Comparison of ENCODE assay signal across 9 mouse cellular contexts in genomic region chr2:103424349-103425026, GRCm38 (mm10). TPM values are rescaled to one million over a fixed set of nuclear protein-coding genes. Genes with fewer than 3 reads are reported as not detected.
A peak's percentile ranks its signal among the peaks of the same experiment; 100 is the strongest.
DNase-seq lines count a peak whose midpoint lies in the region; ATAC-seq and TF ChIP-seq lines count a peak whose summit lies in the region.
"Had no signal": no experiment of that assay in that cellular context is flagged by ENCODE, and none has a peak within 500 bp of the region (broad histone marks: within the 10 kb centered on the region; RNA-seq: fewer than 3 reads in every experiment).

No protein-coding gene starts in this region.

- no peaks in the 10 kb centered on the region for H3K36me3 ChIP-seq in MEL (ENCODE audit: control insufficient read depth in 1 of 2, insufficient read depth in 2 of 2, low read length in 2 of 2)

- no peak overlapping the region for H3K27ac ChIP-seq in MEL (ENCODE audit: control insufficient read depth, low read depth, low read length)
- H3K27ac ChIP-seq in layer of hippocampus, adult 2 months = no peak overlapping the region

- peak; percentile 67 for TF ChIP-seq RAD21 in MEL (IDR thresholded peaks at IDR 0.05; ENCODE audit: low read depth, low read length)

- no peak overlapping the region for H3K9ac ChIP-seq in MEL (ENCODE audit: control insufficient read depth, low read depth, low read length, poor library complexity, severe bottlenecking)

- peak; percentile 81 to 93 (median 86) for TF ChIP-seq CTCF in MEL (IDR thresholded peaks at IDR 0.05 in 2 of 3, conservative IDR thresholded peaks at IDR 0.05 in 1 of 3; ENCODE audit: control insufficient read depth in 1 of 3, insufficient read depth in 1 of 3, low read depth in 2 of 3, low read length in 3 of 3, poor library complexity in 1 of 3, severe bottlenecking in 1 of 3)
- peak; percentile 89 for TF ChIP-seq CTCF in brain, embryonic 14.5 days (IDR thresholded peaks at IDR 0.05; ENCODE audit: borderline replicate concordance, extremely low read depth, insufficient read depth, insufficient read length)
- TF ChIP-seq CTCF in layer of hippocampus, adult 2 months (conservative IDR thresholded peaks at IDR 0.05) = peak; percentile 99

- peak; percentile 80 for ATAC-seq in erythroblast, adult 5-6 weeks (replicated peaks; ENCODE audit: low FRiP score, poor library complexity, severe bottlenecking)
- no peak for ATAC-seq in monocyte, adult 5-6 weeks (replicated peaks; ENCODE audit: insufficient number of reproducible peaks, low FRiP score, low TSS enrichment, poor library complexity, severe bottlenecking)

- H3K4me1 ChIP-seq in MEL (ENCODE audit: control insufficient read depth in 1 of 2, insufficient read depth in 2 of 2, low read length in 2 of 2) = no peaks in the 10 kb centered on the region; a peak in 1 of 4 replicates
- H3K4me1 ChIP-seq: megakaryocyte, embryonic 14.5 days had no signal

- TF ChIP-seq EP300 in MEL (IDR thresholded peaks at IDR 0.05; ENCODE audit: low read depth in 1 of 2, low read length in 2 of 2) = no peak

- no peaks in the 10 kb centered on the region for H3K79me2 ChIP-seq in MEL (ENCODE audit: control insufficient read depth, insufficient read depth, low read length, poor library complexity)

- no peak overlapping the region for H3K4me3 ChIP-seq in MEL (ENCODE audit: control insufficient read depth in 1 of 2, insufficient read depth in 1 of 2, low read depth in 2 of 2, low read length in 2 of 2)
- no peak overlapping the region for H3K4me3 ChIP-seq in layer of hippocampus, adult 2 months
- H3K4me3 ChIP-seq: megakaryocyte, embryonic 14.5 days had no signal

- intact Hi-C loops in heart, postnatal 14 days (cut with DNase I) = loop anchor here (5.0 kb wide), 1 partner anchor 337 kb away; no protein-coding TSS in a partner anchor

- TF ChIP-seq POLR2A in MEL (IDR thresholded peaks at IDR 0.05; ENCODE audit: control insufficient read depth in 1 of 2, insufficient read depth in 1 of 2, low read depth in 1 of 2, low read length in 2 of 2, poor library complexity in 1 of 2) = no peak
- no peak for TF ChIP-seq POLR2A in brain, embryonic 14.5 days (IDR thresholded peaks at IDR 0.05; ENCODE audit: borderline replicate concordance, extremely low read depth, insufficient read depth, insufficient read length, poor library complexity, severe bottlenecking)

- H3K27me3 ChIP-seq in MEL (ENCODE audit: control insufficient read depth in 1 of 2, insufficient read depth in 2 of 2, low read length in 2 of 2) = peaks cover 15 to 20% of the 10 kb centered on the region in 2 experiments

- DNase-seq in MEL (ENCODE audit: low read depth, low spot score) = peak; percentile 73
- DNase-seq in brain, embryonic 14.5 days (ENCODE audit: low read depth) = peak; percentile 80
- DNase-seq in heart, postnatal 14 days = peak; percentile 50 to 65
- DNase-seq in layer of hippocampus, adult 2 months (ENCODE audit: low spot score in 2 of 2) = peak; percentile 37 to 76
- DNase-seq in lung, postnatal 25 days (ENCODE audit: low spot score) = peak; percentile 81
- DNase-seq in right cerebral cortex, adult 18-20 months = peak; percentile 53

- H3K9me3 ChIP-seq in MEL (replicated peaks; ENCODE audit: insufficient read depth, low read length) = no peaks in the 10 kb centered on the region
- H3K9me3 ChIP-seq: megakaryocyte, embryonic 14.5 days had no signal

TF ChIP-seq in MEL, 35 proteins besides CTCF, POLR2A, EP300 and RAD21:
- TF ChIP-seq MYC (IDR thresholded peaks at IDR 0.05; ENCODE audit: low read depth, low read length) (0 out of 2 replicates have a peak, but pooled peaks have one; percentile 48), MAFK (IDR thresholded peaks at IDR 0.05; ENCODE audit: borderline replicate concordance, low read depth, low read length) (no peak), SMC3 (IDR thresholded peaks at IDR 0.05; ENCODE audit: low read depth, low read length) (peak; percentile 79), GATA1 (IDR thresholded peaks at IDR 0.05; ENCODE audit: low read depth, low read length) (peak; percentile 79), ZKSCAN1 (IDR thresholded peaks at IDR 0.05; ENCODE audit: low read depth, low read length) (no peak), CHD2 (IDR thresholded peaks at IDR 0.05; ENCODE audit: low read length) (no peak), ZNF384 (IDR thresholded peaks at IDR 0.05; ENCODE audit: low read depth, low read length) (peak; percentile 71), ZC3H11A (IDR thresholded peaks at IDR 0.05; ENCODE audit: low read depth, low read length) (peak; percentile 41; the same call in 1 of the 2 replicates), NRF1 (IDR thresholded peaks at IDR 0.05; ENCODE audit: insufficient read depth, low read depth, low read length, poor library complexity, severe bottlenecking) (peak; percentile 42; the same call in 1 of the 2 replicates), BHLHE40 (IDR thresholded peaks at IDR 0.05; ENCODE audit: borderline replicate concordance, low read depth, low read length) (no peak), MAX (IDR thresholded peaks at IDR 0.05; ENCODE audit: low read length) (peak; percentile 56; the same call in 1 of the 2 replicates)

RNA-seq across cellular contexts. Expression of gene Elf5, which starts 13.0 kb away (rescaled TPM):
- not detected in 2 replicates for total RNA-seq in MEL (2012; rRNA removed)
- polyA plus RNA-seq in MEL (2012; ENCODE audit: insufficient read depth in 1 of 2, insufficient read length in 2 of 2, low read depth in 1 of 2, low replicate concordance in 2 of 2, missing spikeins in 1 of 2) = under 1 TPM in 1 of 2 experiments, not detected in 1; 0.07 TPM
- 0.06 and 0.11 TPM in 2 replicates for polyA plus RNA-seq in brain, embryonic 14.5 days (2012; rRNA removed)
- total RNA-seq in erythroblast, adult 5-6 weeks (2015; ENCODE audit: low replicate concordance) = not detected in 2 replicates
- not detected in 2 replicates for total RNA-seq in erythroblast, adult 5-6 weeks (2017; ENCODE audit: low replicate concordance)
- total RNA-seq in heart, postnatal 14 days (2021) = not detected
- 1 to 10 TPM; 1.1 to 1.4 TPM for total RNA-seq in layer of hippocampus, adult 2 months (2021)
- total RNA-seq in monocyte, adult 5-6 weeks (2017) = not detected in 3 replicates
